Mouse (Mus musculus) heart, embryonic 12.5 days (tissue): ENCODE data around the gene Pafah1b3. TPM values are rescaled to one million over a fixed set of nuclear protein-coding genes. Genes with fewer than 3 reads are reported as not detected.

Experiments used
- ATAC-seq: fragments of 200-750 bp; cut with Nextera tagmentation; 2 replicates; pipeline ENCODE4 v1.8.0; 2017; ENCODE audit warnings: moderate TSS enrichment, moderate library complexity; ENCODE audit not compliant: insufficient number of reproducible peaks, low FRiP score
- H3K27ac ChIP-seq: fragments of 300-500 bp; sonication (generic); 2 replicates; pipeline ENCODE4 v1.5.1; 2016; ENCODE audit warnings: mild to moderate bottlenecking, moderate library complexity; ENCODE audit not compliant: poor library complexity, severe bottlenecking
- H3K27me3 ChIP-seq: fragments of 300-500 bp; sonication (generic); replicated peaks from 2 replicates; pipeline ENCODE4 v1.6.1; 2016; ENCODE audit warnings: mild to moderate bottlenecking, moderate library complexity
- H3K36me3 ChIP-seq: fragments of 300-500 bp; sonication (generic); 2 replicates; pipeline ENCODE4 v1.6.1; 2016; ENCODE audit warnings: mild to moderate bottlenecking, moderate library complexity
- H3K4me1 ChIP-seq: fragments of 300-500 bp; sonication (generic); replicated peaks from 2 replicates; pipeline ENCODE4 v1.6.1; 2016; ENCODE audit warnings: mild to moderate bottlenecking
- H3K4me2 ChIP-seq: fragments of 300-500 bp; sonication (generic); 2 replicates; pipeline ENCODE4 v1.6.1; 2016; ENCODE audit warnings: mild to moderate bottlenecking, moderate library complexity
- H3K4me3 ChIP-seq: fragments of 300-500 bp; sonication (generic); 2 replicates; pipeline ENCODE4 v1.5.1; 2016; ENCODE audit warnings: mild to moderate bottlenecking
- H3K9ac ChIP-seq: fragments of 300-500 bp; sonication (generic); 2 replicates; pipeline ENCODE4 v1.6.1; 2016; ENCODE audit warnings: mild to moderate bottlenecking, moderate library complexity
- H3K9me3 ChIP-seq: fragments of 300-500 bp; sonication (generic); replicated peaks from 2 replicates; pipeline ENCODE4 v1.6.1; 2016; ENCODE audit warnings: mild to moderate bottlenecking, moderate library complexity
- WGBS: fragments of 180-500 bp; shearing (Covaris S2); methylation state at CpG from one replicate; pipeline ENCODE4 v1.1.7; 2016; 5-methylcytosine and 5-hydroxymethylcytosine counted together
- polyA plus RNA-seq: library from polyadenylated mRNA; unstranded; fragments of >200 nt; fragmentation: Nextera tagmentation; extraction: Ambion mirVana; gene quantifications from 2 replicates; pipeline ENCODE4 v1.2.1, GENCODE M21; 2016

Gene Pafah1b3
- polyA plus RNA-seq, 1 experiment from 2014 or later: 131 TPM

DNA sequence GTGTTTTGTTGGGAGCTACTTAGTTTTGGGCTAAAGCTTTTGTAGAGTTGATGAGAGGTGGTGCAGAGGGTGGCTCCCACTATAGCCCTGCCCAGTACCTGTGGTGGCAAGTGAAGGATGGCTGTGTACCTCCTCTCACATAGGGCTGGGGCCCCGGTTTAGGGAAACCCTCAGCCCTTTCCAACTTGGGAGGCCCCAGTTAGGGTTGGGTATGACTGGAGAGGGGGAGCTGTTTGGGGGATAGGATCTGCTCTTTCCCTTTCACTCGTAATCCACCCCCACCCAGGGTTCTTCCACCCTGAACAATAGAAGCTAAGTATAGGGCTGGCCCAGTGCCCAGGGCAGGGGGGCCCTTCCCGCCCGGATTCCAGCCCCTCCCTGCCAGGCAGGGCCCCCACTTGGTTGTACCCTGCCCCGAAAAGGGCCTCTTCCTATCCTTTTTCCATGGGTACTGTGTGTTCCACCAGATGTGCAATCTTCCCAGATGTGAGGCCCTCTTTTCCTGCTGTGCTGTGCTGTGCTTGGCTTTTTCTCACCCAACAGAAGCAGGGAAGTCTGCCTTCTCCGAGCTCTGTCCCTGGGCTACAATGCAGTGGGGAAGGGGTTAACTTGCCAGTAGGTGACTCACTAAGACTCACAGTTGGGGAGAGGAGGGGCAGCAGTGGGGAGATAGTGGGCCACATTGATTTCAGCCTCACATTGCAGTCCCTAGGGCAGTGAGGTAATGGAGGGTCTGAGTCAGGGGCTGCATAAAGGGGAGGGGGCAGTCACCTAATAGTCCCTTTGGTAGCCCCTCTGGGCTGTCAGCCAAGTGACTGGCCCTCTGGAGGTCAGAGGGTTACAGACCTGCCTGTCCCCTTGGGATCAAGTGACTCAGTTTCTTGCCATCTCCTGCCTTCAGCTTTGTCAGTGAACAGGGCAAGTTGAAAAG is 17.7 kb downstream of the Pafah1b3 start:
- H3K36me3 ChIP-seq: peaks cover 7% of the 10 kb centered on the region
- no peaks in the 10 kb centered on the region for H3K27me3 ChIP-seq
- H3K27ac ChIP-seq: peak overlapping the region; percentile 100
- H3K4me2 ChIP-seq: peak overlapping the region; percentile 86
- no peaks in the 10 kb centered on the region for H3K9me3 ChIP-seq
- peaks cover 73% of the 10 kb centered on the region for H3K4me1 ChIP-seq
- ATAC-seq: peak; percentile 38
- H3K4me3 ChIP-seq: peak overlapping the region; percentile 91
- peak overlapping the region; percentile 85 for H3K9ac ChIP-seq
- WGBS: 0% methylated on average over 6 of the region's 6 CpGs

DNA sequence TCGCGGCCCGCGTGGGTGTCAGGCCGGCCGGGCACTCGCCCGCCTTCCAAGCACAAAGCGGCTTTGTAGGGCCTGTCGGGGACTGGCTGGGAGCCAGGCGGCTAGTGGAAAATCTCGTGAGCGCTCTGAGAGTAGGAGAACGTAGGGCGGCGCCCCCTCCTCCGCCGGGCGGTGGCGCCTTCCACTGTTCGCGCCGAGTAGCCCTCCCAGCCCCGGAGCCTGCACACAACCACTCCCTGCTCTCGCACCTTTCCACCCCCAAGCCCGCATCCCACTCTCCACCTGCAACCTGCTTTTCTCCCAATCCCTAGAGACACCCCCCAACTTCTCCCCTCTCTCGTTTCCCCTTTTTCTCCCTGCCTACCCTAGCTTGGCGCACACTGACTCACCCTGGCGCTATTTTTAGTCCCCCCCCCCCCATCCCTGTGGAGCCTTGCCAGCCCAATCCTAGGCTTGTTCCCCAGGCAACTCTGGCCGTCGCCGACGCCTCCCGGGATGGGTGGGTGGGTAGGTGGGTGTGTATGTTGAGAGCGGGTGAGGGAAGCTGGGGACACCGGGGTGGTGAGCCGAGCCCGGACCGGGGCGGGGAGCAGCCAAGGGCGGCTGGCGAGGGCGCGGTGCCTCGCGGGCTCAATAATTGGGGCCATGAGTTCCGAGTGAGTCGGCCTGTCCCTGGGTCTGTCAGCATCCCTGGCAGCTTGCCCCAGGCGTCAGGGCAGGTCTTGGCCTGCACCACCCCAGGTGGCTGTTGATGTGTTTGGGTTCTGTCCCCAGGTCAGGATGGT is 18.5 kb downstream of the Pafah1b3 start:
- H3K4me2 ChIP-seq: peak overlapping the region; percentile 86
- peak; percentile 24 for ATAC-seq
- H3K9me3 ChIP-seq: no peaks in the 10 kb centered on the region
- WGBS: under 1% methylated on average over 48 of the region's 49 CpGs
- H3K27ac ChIP-seq: peak overlapping the region; percentile 100
- H3K9ac ChIP-seq: peak overlapping the region; percentile 85
- H3K4me1 ChIP-seq: peaks cover 73% of the 10 kb centered on the region
- H3K27me3 ChIP-seq: no peaks in the 10 kb centered on the region
- H3K36me3 ChIP-seq: peaks cover 7% of the 10 kb centered on the region; the same call in 1 of the 2 replicates
- H3K4me3 ChIP-seq: peak overlapping the region; percentile 91

DNA sequence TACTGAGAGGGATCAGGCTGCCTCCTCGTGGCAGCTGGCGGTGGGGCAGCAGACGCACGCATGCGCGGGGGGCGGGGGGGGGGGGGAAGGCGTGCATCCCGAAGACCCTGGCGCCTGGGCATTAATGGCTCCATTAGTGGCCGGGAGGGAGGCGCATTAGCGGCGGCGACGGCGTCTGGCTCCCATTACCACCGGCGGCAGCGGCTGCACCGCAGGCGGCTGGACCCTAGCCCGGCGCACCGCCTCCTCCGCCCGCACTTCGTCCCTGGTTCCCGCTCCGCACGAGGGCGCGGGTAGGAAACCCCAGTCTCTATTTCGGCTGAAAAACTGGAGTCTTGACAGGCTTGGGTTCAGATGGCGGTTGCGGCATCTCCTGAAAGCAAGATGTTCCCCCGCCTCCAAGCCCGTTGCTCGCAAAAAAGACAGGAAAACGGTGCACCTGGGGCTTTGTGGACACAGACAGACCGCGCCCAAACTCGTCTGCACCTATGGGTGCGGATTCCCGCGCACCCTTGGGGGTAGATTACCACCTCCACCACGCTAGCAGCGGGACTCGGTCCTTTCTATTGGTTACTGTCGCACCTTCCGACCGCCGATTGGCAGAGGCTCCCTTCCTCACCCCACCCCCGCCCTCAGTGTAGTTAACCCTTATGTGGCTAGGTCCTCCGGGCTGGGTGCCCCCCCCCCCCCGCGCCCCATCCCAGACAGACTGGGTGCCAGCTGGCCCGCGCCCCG is 19.3 kb downstream of the Pafah1b3 start:
- Histone ChIP-seq H3K27ac (peak overlapping the region; percentile 100), H3K9ac (peak overlapping the region; percentile 85), H3K9me3 (no peaks in the 10 kb centered on the region), H3K4me1 (peaks cover 73% of the 10 kb centered on the region), H3K27me3 (no peaks in the 10 kb centered on the region), H3K4me2 (peak overlapping the region; percentile 86), H3K4me3 (peak overlapping the region; percentile 91), H3K36me3 (peaks cover 11% of the 10 kb centered on the region)
- under 1% methylated on average over 56 of the region's 60 CpGs for WGBS
- ATAC-seq: peak; percentile 46

DNA sequence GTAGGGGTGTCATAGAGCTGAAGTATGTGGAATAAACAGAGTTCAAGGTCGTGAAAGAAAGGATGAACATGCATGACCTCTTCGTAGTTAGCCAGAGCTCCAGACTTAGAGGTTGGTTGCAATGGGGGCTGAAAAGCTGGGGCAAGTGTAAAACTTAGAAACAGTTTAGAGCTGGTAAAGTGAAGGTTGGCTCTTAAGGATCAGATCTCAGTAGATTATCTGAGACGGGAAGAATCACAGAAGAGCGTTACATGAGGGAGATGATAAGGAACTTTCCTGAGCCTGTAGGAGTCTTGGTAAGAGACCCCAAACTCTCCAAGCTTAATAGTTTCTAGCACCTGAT is 19.8 kb downstream of the Pafah1b3 start:
- H3K4me2 ChIP-seq: peak overlapping the region; percentile 86
- peak overlapping the region; percentile 100 for H3K27ac ChIP-seq
- H3K36me3 ChIP-seq: peaks cover 16% of the 10 kb centered on the region
- no peaks in the 10 kb centered on the region for H3K9me3 ChIP-seq
- WGBS: 9% methylated on average over 4 of the region's 4 CpGs
- peak overlapping the region; percentile 85 for H3K9ac ChIP-seq
- H3K4me1 ChIP-seq: peaks cover 73% of the 10 kb centered on the region
- H3K4me3 ChIP-seq: peak overlapping the region; percentile 91
- H3K27me3 ChIP-seq: no peaks in the 10 kb centered on the region
- no peak for ATAC-seq

DNA sequence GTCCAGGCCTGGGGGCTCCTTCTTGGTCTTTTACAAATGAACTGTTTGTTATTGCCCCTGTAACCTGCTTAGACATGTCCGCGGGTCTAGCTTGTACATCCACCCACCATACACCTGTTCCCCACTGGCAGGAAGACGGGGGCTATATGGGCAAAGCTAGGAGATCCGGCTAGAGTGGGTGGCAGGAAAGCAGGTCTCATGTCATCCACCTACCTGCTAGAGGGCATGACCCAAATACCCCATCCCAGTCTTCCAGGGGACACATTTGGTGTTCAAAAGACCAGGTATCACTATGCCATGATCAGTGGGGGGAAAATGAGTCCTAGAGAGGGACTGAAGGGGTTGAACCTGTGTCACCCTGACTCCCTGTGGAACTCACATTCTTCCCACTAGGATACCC is 20.4 kb downstream of the Pafah1b3 start:
- Histone ChIP-seq H3K4me1 (peaks cover 78% of the 10 kb centered on the region), H3K36me3 (peaks cover 22% of the 10 kb centered on the region), H3K9ac (peak overlapping the region; percentile 85; the same call in 1 of the 2 replicates), H3K27ac (peak overlapping the region; percentile 100), H3K9me3 (no peaks in the 10 kb centered on the region), H3K4me2 (peak overlapping the region; percentile 86), H3K27me3 (no peaks in the 10 kb centered on the region), H3K4me3 (peak overlapping the region; percentile 91; the same call in 1 of the 2 replicates)
- WGBS: 83% methylated on average over 4 of the region's 4 CpGs
- ATAC-seq: no peak

DNA sequence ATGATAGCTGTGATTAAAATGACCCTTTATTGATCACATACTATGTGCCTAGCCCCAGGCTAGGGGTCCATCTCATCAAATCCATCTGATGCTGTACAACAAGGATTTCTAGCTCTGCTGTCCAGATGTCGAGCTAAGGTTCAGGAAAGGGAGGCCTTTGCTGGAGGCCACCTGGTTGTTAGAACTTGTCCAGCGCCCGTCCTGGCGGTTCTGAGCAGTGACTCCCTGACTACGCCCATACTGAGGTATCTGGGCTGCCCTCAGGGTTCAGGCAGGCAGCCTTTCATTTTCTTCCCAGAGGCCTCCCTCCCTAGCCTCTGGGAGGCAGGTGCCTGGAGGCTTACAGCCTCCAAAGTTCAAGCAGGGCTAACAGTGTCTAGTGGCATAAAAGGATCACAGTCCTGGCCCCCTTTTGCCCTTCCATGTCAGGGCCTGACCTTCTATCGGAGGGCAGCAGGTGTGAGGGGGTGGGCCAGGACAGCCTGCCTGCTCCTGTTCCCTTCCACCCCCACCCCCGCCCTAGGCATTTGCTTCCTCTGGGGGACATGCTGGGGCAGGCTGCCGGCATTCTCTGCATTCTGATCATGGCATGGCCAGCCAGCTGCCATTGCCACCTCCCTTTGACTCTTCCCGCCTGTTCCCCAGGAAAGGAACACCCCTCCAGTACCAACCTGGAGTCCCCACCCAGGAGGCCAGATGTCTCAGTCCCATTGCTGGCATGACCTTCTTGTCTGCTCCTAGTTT is 22.1 kb downstream of the Pafah1b3 start:
- peaks cover 73% of the 10 kb centered on the region for H3K4me1 ChIP-seq

DNA sequence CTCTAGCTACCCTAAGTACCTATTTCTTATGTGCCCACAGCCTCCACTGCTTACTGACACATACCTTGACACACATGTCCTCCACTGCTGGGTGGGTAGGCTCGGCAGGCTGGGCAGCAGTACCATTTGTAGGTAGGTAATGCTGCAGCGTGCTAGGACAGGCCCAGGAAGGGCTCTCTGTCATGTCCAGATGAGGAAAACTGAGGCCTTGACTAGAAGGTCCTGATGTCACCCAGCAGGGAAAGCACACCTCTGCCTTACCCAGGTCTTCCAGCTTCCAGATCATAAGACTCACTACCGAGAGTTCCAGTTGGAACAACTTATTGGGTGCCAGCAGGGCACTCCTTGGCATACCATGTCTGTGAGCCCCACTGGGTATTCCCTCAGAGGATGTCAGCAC is 22.8 kb downstream of the Pafah1b3 start:
- H3K9ac ChIP-seq: peak overlapping the region; percentile 34
- H3K4me3 ChIP-seq: no peak overlapping the region
- H3K4me1 ChIP-seq: peaks cover 71% of the 10 kb centered on the region
- ATAC-seq: no peak
- no peak overlapping the region for H3K27ac ChIP-seq
- 86% methylated on average over 3 of the region's 3 CpGs for WGBS
- H3K27me3 ChIP-seq: no peaks in the 10 kb centered on the region
- no peak overlapping the region for H3K4me2 ChIP-seq
- H3K9me3 ChIP-seq: no peaks in the 10 kb centered on the region
- peaks cover 39% of the 10 kb centered on the region for H3K36me3 ChIP-seq

More for the DNA sequence above, 22.1 kb downstream of the Pafah1b3 start:
- no peaks in the 10 kb centered on the region for H3K9me3 ChIP-seq
- 47% methylated on average over 9 of the region's 9 CpGs for WGBS
- H3K9ac ChIP-seq: peak overlapping the region; percentile 34
- H3K27me3 ChIP-seq: no peaks in the 10 kb centered on the region
- H3K27ac ChIP-seq: peak overlapping the region; percentile 50
- ATAC-seq: no peak
- no peak overlapping the region; the same call in 1 of the 2 replicates for H3K4me3 ChIP-seq
- peaks cover 39% of the 10 kb centered on the region for H3K36me3 ChIP-seq
- H3K4me2 ChIP-seq: peak overlapping the region; percentile 35

DNA sequence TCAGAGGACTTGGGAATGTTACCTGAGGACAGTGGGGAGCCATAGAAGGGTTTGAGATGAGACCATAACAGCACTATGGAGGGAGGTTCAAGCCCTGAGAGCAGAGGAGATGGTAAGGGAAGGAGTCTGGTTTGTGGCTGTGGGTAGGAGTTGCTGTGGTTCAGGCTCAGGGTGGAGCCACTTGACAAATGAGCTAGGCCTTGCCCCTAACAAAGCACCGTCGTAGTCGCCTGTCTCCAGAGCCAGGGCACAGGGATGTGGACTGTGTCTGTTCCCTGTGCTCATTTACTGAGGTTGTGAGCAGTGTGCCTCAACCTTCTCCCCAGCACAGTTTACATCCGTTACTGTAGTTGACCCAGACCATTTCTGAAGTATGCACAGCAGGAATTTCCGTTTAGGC is 23.2 kb downstream of the Pafah1b3 start:
- H3K36me3 ChIP-seq: peaks cover 39% of the 10 kb centered on the region
- no peak overlapping the region for H3K27ac ChIP-seq
- no peaks in the 10 kb centered on the region for H3K9me3 ChIP-seq
- 53% methylated on average over 5 of the region's 5 CpGs for WGBS
- no peak for ATAC-seq
- H3K4me2 ChIP-seq: no peak overlapping the region
- H3K27me3 ChIP-seq: no peaks in the 10 kb centered on the region
- peaks cover 71% of the 10 kb centered on the region for H3K4me1 ChIP-seq
- no peak overlapping the region for H3K4me3 ChIP-seq
- H3K9ac ChIP-seq: peak overlapping the region; percentile 34

DNA sequence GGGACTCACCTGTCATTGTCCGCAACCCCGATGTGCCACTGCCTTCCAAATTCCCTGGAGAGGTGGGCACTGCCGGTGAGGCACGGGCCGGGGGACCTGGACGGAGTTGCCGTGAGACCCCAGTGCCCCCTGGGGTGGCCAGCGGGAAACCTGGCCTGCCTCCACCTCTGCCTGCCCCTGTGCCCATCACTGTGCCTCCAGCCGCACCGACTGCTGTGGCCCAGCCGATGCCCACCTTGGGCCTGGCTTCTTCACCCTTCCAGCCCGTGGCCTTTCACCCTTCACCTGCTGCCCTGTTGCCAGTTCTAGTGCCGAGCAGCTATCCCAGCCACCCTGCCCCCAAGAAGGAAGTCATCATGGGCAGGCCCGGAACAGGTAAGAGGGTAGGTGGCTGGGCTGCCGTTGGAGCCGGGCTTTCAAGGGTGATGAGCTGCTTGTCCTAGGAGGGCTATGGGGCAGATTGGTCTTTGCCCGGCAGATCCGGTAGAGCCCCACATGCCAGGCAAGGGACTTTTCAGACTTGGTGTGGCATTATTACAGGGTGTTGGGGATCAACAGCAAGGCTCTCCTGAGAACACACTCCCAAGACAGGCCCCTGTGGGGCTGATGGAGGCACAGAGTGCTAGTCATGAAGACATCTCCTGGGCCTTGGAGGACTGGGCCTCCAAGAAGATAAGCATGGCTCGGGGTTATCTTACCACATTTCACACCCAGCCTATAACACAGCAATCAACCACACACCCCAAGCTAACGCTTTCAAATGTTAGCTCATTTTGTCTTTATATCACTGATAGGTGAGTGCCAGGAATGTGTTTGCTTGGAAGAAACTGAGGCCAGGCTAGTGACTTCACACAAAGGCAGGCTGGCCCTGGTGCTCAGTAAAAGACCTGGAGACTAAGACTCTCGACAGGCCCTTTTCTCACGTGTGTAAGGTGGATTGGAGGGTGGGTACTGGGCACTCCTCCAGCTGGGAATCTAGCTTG is 24.2 kb downstream of the Pafah1b3 start:
- Histone ChIP-seq H3K4me1 (peaks cover 77% of the 10 kb centered on the region), H3K4me2 (no peak overlapping the region), H3K36me3 (peaks cover 39% of the 10 kb centered on the region), H3K27ac (no peak overlapping the region), H3K9me3 (no peaks in the 10 kb centered on the region), H3K27me3 (no peaks in the 10 kb centered on the region), H3K9ac (peak overlapping the region; percentile 37; the same call in 1 of the 2 replicates), H3K4me3 (no peak overlapping the region)
- ATAC-seq: no peak
- 80% methylated on average over 22 of the region's 22 CpGs for WGBS
